Mouse (Mus musculus) liver, embryonic 14.5 days (tissue): ENCODE measurements around the gene Adamts20.

ENCODE experiments used
- CTCF ChIP-seq: IDR thresholded peaks from 2 replicates; pipeline ENCODE4 v1.5.1; 2016; ENCODE audit warnings: antibody characterized with exemption, low read depth, control low read depth
- EP300 ChIP-seq: IDR thresholded peaks from 2 replicates; pipeline ENCODE4 v1.6.1; 2016; ENCODE audit warnings: antibody characterized with exemption, low read depth

GRCm38 (mm10) chr15:94435532-94435931 is 29.7 kb downstream of the Adamts20 start:
- TF ChIP-seq CTCF (no peak), EP300 (no peak)
